Mouse (Mus musculus) cerebellum, adult (tissue): ENCODE results near the gene Cdhr2.

ENCODE experiments used
- ATAC-seq: cut with Nextera tagmentation; 2 replicates; pipeline ENCODE4 v1.9.2; 2017; ENCODE audit warnings: mild to moderate bottlenecking, moderate library complexity, mixed read lengths; ENCODE audit not compliant: insufficient number of reproducible peaks, low FRiP score, low TSS enrichment

Gene Cdhr2

DNA sequence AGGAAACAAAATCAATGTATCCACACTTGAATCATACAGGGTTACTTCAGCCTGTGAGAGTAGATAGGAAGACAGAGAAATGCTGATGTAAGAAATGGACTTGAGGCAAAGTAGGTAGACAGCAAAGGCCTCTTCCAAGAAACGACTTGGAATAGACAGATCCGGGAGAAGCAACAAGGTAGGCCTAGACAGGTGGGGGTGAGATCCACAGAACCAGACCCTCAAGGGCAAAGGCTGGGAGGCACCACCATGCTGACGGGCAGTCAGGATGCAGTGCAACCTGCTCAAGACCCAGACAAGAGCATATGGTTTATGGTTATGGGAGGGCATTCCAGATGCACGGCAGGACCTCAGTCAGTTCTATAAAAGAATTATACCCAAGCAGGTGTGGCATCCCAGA lies 65.8 kb downstream of the Cdhr2 start:
- ATAC-seq, result no peak

DNA sequence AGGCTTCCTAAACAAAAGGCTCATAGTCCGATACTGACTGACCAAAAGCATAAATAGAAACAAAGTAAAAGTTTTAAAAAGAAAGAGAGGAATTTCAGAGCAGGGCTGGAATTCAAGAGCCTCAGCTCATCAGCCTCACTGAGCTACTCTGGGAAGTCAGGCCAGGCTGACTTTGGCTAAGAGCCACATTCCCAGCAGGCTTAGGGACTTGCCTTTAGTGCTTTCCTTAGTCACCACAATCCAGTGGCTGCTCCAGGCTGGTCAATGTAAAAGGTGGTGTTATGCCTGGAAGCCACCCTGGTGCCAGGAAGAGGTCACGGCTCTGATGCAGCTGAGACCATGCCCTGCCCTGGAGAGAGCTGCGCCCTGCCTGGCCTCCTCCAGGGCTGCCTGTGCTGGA lies 79.3 kb downstream of the Cdhr2 start:
- peak; percentile 74; the same call in 1 of the 2 replicates for ATAC-seq

DNA sequence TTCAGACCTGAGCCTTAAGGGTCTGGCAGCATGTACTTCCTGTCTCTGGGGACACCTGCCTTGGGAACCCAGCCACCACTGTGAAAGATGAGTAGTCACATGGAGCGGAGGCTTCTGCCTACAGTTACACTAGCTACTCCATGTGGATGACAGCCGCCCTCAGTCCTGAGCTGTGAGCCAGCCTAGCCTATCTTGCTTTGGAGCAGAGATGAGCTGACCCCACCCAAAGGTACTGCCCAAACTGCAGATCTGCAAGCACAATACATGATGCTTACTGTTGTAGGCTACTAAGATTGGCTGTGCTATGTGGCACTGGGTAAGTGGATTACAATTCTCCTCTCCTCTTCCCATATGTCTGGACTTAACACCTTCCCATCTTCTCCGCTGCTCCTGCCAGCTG lies 79.8 kb downstream of the Cdhr2 start:
- ATAC-seq, result 0 out of 2 replicates have a peak, but pooled peaks have one; percentile 20

DNA sequence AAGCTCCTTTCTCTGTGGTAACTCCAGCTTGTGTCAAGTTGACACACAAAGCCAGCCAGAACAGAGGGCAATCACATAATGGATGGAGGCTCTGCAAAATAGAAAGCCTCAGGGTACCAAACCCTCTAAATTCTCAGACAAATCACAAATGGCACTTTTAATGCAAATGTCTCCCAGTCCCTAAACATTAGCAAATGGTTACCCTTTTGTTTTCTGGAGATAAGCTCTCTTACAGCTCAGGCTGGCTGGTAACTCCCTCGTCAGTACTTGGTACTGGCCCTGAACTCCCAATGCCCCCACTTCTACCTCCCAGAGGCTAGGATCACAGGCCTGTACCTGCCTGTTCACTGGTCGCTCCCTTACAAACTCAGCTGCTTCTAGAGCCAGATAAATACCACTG lies 82.0 kb downstream of the Cdhr2 start:
- no peak for ATAC-seq

DNA sequence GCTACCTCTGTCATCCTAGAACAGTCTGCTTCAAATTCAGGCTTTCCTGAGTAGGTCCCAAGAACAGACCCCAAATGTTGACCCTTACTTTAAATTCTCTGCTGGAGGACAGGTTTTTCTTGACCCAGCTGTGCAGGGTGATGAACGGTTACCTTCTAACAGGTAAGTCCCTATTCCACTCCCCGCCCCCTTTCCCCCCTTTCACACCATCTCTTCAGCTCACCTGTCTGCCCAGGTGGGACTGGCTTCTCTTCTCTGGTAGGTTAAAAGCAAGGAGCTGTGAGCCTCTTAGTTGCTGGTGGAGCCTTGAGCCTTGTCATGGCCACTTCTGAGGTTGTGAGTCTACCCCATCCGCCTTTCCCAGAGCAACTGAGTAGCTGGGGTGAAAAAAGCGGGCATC lies 82.4 kb downstream of the Cdhr2 start, which contains the start of gene Eif4e1b:
Gene Eif4e1b (plus strand): TSS at position 301 of the 400 bp plus-strand sequence.
- no peak for ATAC-seq
